Mouse (Mus musculus) CH12.LX (cell line): ENCODE results near the gene Map3k12. TPM values are rescaled to one million over a fixed set of nuclear protein-coding genes. Genes with fewer than 3 reads are reported as not detected.

Experiments used
- DNase-seq: peaks from one replicate; pipeline ENCODE4 v3.0.0-alpha.2; 2013; ENCODE audit errors: extremely low read depth
- H3K27ac ChIP-seq: 2 replicates; pipeline ENCODE4 v1.5.1; 2012; ENCODE audit warnings: low read depth, mild to moderate bottlenecking, control low read depth, moderate library complexity; ENCODE audit not compliant: insufficient read depth
- H3K27me3 ChIP-seq: replicated peaks from 2 replicates; pipeline ENCODE3; 2012; ENCODE audit warnings: inconsistent platforms
- H3K36me3 ChIP-seq, 2 experiments: replicated peaks in 1 of 2; 2 replicates each; pipeline versions ENCODE3 to v1.6.1; 2012; ENCODE audit warnings: inconsistent platforms in 1 of 2, low read length in 1 of 2, mild to moderate bottlenecking in 1 of 2, mixed read lengths in 1 of 2, moderate library complexity in 1 of 2; ENCODE audit not compliant: control insufficient read depth in 1 of 2, insufficient read depth in 1 of 2
- H3K4me1 ChIP-seq, 2 experiments: 2 replicates each; pipeline ENCODE4 v1.6.1; 2012; ENCODE audit warnings: inconsistent platforms in 1 of 2, moderate library complexity in 1 of 2; ENCODE audit not compliant: insufficient read depth in 2 of 2, control insufficient read depth in 1 of 2
- H3K4me2 ChIP-seq: 2 replicates; pipeline ENCODE4 v1.6.1; 2012; ENCODE audit warnings: low read depth, mild to moderate bottlenecking, control low read depth; ENCODE audit not compliant: poor library complexity, insufficient read depth, severe bottlenecking
- H3K4me3 ChIP-seq, 3 experiments: fragments of 150-350 bp in 1 of 3; sonication (generic) in 1 of 3; replicated peaks in 1 of 3; 2 replicates each; pipeline versions ENCODE3 to v1.5.1; 2011 to 2012; ENCODE audit warnings: low read depth in 2 of 3, low read length in 2 of 3, mild to moderate bottlenecking in 2 of 3, moderate library complexity in 2 of 3, control low read depth in 1 of 3, improper control_type of control experiment in 1 of 3, inconsistent platforms in 1 of 3, mixed read lengths in 1 of 3; ENCODE audit not compliant: poor library complexity in 1 of 3
- H3K79me2 ChIP-seq: replicated peaks from 2 replicates; pipeline ENCODE4 v1.6.1; 2012; ENCODE audit warnings: mild to moderate bottlenecking, moderate library complexity; ENCODE audit not compliant: control insufficient read depth, poor library complexity, insufficient read depth, severe bottlenecking; ENCODE audit errors: extremely low read depth
- H3K9ac ChIP-seq: 2 replicates; pipeline ENCODE4 v1.6.1; 2012; ENCODE audit warnings: low read depth, mild to moderate bottlenecking, control low read depth, moderate library complexity; ENCODE audit not compliant: insufficient read depth
- H3K9me3 ChIP-seq: replicated peaks from 2 replicates; pipeline ENCODE3; 2012; ENCODE audit warnings: low read length, inconsistent platforms, mixed read lengths
- BHLHE40 ChIP-seq: IDR thresholded peaks from 2 replicates; pipeline ENCODE4 v1.6.1; 2011; ENCODE audit warnings: mild to moderate bottlenecking, low read depth, low read length, improper control_type of control experiment
- CHD2 ChIP-seq: IDR thresholded peaks from 2 replicates; pipeline ENCODE4 v1.6.1; 2011; ENCODE audit warnings: low read length, improper control_type of control experiment
- CTCF ChIP-seq, 2 experiments: IDR thresholded peaks in 1 of 2; conservative IDR thresholded peaks in 1 of 2; 2 replicates each; pipeline ENCODE4 v1.5.1; 2011 to 2012; ENCODE audit warnings: low read depth in 2 of 2, low read length in 2 of 2, improper control_type of control experiment in 1 of 2, inconsistent platforms in 1 of 2, mild to moderate bottlenecking in 1 of 2, moderate library complexity in 1 of 2
- ELF1 ChIP-seq: IDR thresholded peaks from 2 replicates; pipeline ENCODE4 v1.6.1; 2014; ENCODE audit warnings: low read depth, mild to moderate bottlenecking, inconsistent platforms, low read length, improper control_type of control experiment
- EP300 ChIP-seq: IDR thresholded peaks from 2 replicates; pipeline ENCODE4 v1.6.1; 2011; ENCODE audit warnings: low read length, improper control_type of control experiment
- ETS1 ChIP-seq: conservative IDR thresholded peaks from 2 replicates; pipeline ENCODE4 v1.6.1; 2012; ENCODE audit warnings: low read depth, mild to moderate bottlenecking, inconsistent platforms, low read length, improper control_type of control experiment, moderate library complexity
- GABPA ChIP-seq: IDR thresholded peaks from 2 replicates; pipeline ENCODE4 v1.6.1; 2012; ENCODE audit warnings: low read depth, low read length, improper control_type of control experiment, inconsistent platforms; ENCODE audit not compliant: insufficient replicate concordance
- HCFC1 ChIP-seq: IDR thresholded peaks from 2 replicates; pipeline ENCODE4 v1.6.1; 2012; ENCODE audit warnings: low read depth, mild to moderate bottlenecking, inconsistent platforms, low read length, improper control_type of control experiment
- IRF4 ChIP-seq: IDR thresholded peaks from 2 replicates; pipeline ENCODE4 v1.6.1; 2014; ENCODE audit warnings: low read depth, mild to moderate bottlenecking, inconsistent platforms, low read length, improper control_type of control experiment
- KAT2A ChIP-seq: IDR thresholded peaks from 2 replicates; pipeline ENCODE4 v1.6.1; 2012; ENCODE audit warnings: low read length, improper control_type of control experiment, inconsistent platforms; ENCODE audit not compliant: insufficient replicate concordance
- MAX ChIP-seq: IDR thresholded peaks from 2 replicates; pipeline ENCODE4 v1.6.1; 2011; ENCODE audit warnings: low read length, improper control_type of control experiment
- MAZ ChIP-seq: IDR thresholded peaks from 2 replicates; pipeline ENCODE4 v1.6.1; 2012; ENCODE audit warnings: low read depth, mild to moderate bottlenecking, inconsistent platforms, low read length, improper control_type of control experiment, moderate library complexity
- MEF2A ChIP-seq: IDR thresholded peaks from 2 replicates; pipeline ENCODE4 v1.6.1; 2014; ENCODE audit warnings: low read depth, mild to moderate bottlenecking, inconsistent platforms, low read length, improper control_type of control experiment, borderline replicate concordance
- MXI1 ChIP-seq: IDR thresholded peaks from 2 replicates; pipeline ENCODE4 v1.6.1; 2011; ENCODE audit warnings: mild to moderate bottlenecking, low read depth, low read length, improper control_type of control experiment
- MYC ChIP-seq: IDR thresholded peaks from 2 replicates; pipeline ENCODE4 v1.6.1; 2011; ENCODE audit warnings: low read depth, mild to moderate bottlenecking, improper control_type of control experiment, low read length
- NELFE ChIP-seq: IDR thresholded peaks from 2 replicates; pipeline ENCODE4 v1.6.1; 2011; ENCODE audit warnings: low read depth, low read length, improper control_type of control experiment
- NRF1 ChIP-seq: IDR thresholded peaks from 2 replicates; pipeline ENCODE4 v1.6.1; 2014; ENCODE audit warnings: low read depth, mild to moderate bottlenecking, inconsistent platforms, low read length, improper control_type of control experiment, moderate library complexity
- POLR2AphosphoS2 ChIP-seq: IDR thresholded peaks from 2 replicates; pipeline ENCODE4 v1.6.1; 2011; ENCODE audit warnings: low read depth, low read length, improper control_type of control experiment
- SIN3A ChIP-seq: IDR thresholded peaks from 2 replicates; pipeline ENCODE4 v1.6.1; 2012; ENCODE audit warnings: low read length, improper control_type of control experiment, inconsistent platforms
- SMC3 ChIP-seq: IDR thresholded peaks from 2 replicates; pipeline ENCODE4 v1.6.1; 2011; ENCODE audit warnings: low read depth, low read length, improper control_type of control experiment
- UBTF ChIP-seq: IDR thresholded peaks from 2 replicates; pipeline ENCODE4 v1.6.1; 2012; ENCODE audit warnings: low read depth, mild to moderate bottlenecking, inconsistent platforms, low read length, improper control_type of control experiment, moderate library complexity
- USF1 ChIP-seq: IDR thresholded peaks from 2 replicates; pipeline ENCODE4 v1.6.1; 2014; ENCODE audit warnings: low read depth, mild to moderate bottlenecking, inconsistent platforms, low read length, improper control_type of control experiment
- ZKSCAN1 ChIP-seq: IDR thresholded peaks from 2 replicates; pipeline ENCODE4 v1.6.1; 2012; ENCODE audit warnings: low read depth, inconsistent platforms, low read length, improper control_type of control experiment, borderline replicate concordance
- ZMIZ1 ChIP-seq: IDR thresholded peaks from 2 replicates; pipeline ENCODE4 v1.6.1; 2012; ENCODE audit warnings: low read depth, mild to moderate bottlenecking, inconsistent platforms, low read length, improper control_type of control experiment
- ZNF384 ChIP-seq: IDR thresholded peaks from 2 replicates; pipeline ENCODE4 v1.6.1; 2012; ENCODE audit warnings: low read depth, low read length, improper control_type of control experiment, inconsistent platforms
- dilution Hi-C: fragments of 300-500 bp; cut with MboI; formaldehyde crosslinking; loops from 2 replicates; pipeline ENCODE4 v1.14.3; 2020; ENCODE audit warnings: low sequenced_read_pairs; ENCODE audit not compliant: extremely low pct_unique_long_range_greater_than_20kb, extremely low pct_ligation_motif_present
- in situ Hi-C: fragments of 300-500 bp; cut with MboI; formaldehyde crosslinking; loops from 3 replicates; pipeline ENCODE4 v1.14.3; 2019; ENCODE audit warnings: low sequenced_read_pairs, low pct_ligation_motif_present, low pct_unique_long_range_greater_than_20kb, mixed read lengths
- polyA plus RNA-seq: library from polyadenylated mRNA; unstranded; fragments of >175 nt; gene quantifications from 2 replicates; pipeline ENCODE4 v1.2.1, GENCODE M21; 2012; ENCODE audit warnings: low read depth; ENCODE audit not compliant: insufficient read length
- total RNA-seq, 2 experiments: library from RNA; depleted of rRNA; stranded (reverse); fragments of 300-350 nt in 1 of 2; fragments of >200 nt in 1 of 2; gene quantifications; 2 replicates each; pipeline ENCODE4 v1.2.3; 2012 to 2014

The Map3k12 gene
- total and polyA plus RNA-seq, 3 experiments: 1.5 to 3.0 (median 2.3) TPM

DNA sequence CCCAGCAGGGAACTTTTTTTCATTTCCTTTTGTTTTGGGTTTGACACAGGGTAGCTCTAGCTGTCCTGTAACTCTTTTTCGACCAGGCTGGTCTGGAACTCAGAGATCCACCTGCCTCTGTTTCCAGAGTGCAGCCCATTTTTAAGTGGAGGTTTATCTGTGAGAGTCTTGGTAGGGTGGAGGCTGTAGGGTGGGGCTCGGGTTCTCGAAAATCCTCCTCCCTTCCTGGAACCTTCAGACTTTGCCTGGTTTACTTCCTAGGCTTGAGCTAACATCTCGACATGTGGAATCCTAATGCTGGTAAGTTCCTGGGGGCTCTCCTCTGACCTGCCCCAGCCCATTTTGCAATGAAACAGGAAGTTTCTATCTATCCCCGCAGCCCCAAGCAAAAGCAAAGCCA is 57.0 kb downstream of the Map3k12 start:
- Histone ChIP-seq H3K9me3 (no peaks in the 10 kb centered on the region), H3K27me3 (no peaks in the 10 kb centered on the region), H3K4me3 (peak overlapping the region; percentile 64 to 85 (median 83)), H3K4me1 (peaks cover 0 to 30% of the 10 kb centered on the region in 2 experiments; a peak in 3 of 4 replicates), H3K79me2 (peaks cover 28% of the 10 kb centered on the region), H3K36me3 (peaks cover 17 to 26% of the 10 kb centered on the region in 2 experiments), H3K4me2 (peak overlapping the region; percentile 90), H3K9ac (peak overlapping the region; percentile 66), H3K27ac (no peak overlapping the region)
- DNase-seq: no peak
- TF ChIP-seq ZKSCAN1 (no peak), SIN3A (peak; percentile 15; the same call in 1 of the 2 replicates)
- in situ Hi-C loops (no loop called here), dilution Hi-C loops (no loop called here)

DNA sequence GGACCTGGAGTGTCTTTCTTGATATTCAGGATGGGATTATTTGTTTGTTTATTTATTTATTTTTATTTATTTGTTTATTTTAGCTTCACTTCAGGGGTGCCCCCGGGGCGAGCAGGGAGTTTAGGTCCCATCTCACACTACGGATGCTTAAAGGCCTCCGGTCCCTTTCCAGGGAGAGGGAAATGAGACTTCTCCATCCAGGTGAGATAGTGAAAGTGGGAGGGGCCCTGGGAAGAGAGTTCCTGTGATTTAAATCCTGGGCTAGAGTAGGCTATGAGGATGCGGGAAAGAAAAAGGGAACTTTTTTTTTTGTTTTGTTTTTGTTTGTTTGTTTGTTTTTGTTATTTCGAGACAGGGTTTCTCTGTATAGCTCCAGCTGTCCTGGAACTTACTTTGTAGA is 57.5 kb downstream of the Map3k12 start:
- peak overlapping the region; percentile 90 for H3K4me2 ChIP-seq
- H3K27me3 ChIP-seq: peaks cover under 1% of the 10 kb centered on the region
- peak overlapping the region; percentile 64 to 85 (median 83) for H3K4me3 ChIP-seq
- H3K9ac ChIP-seq: peak overlapping the region; percentile 66
- H3K27ac ChIP-seq: no peak overlapping the region
- peaks cover 0 to 30% of the 10 kb centered on the region in 2 experiments; a peak in 3 of 4 replicates for H3K4me1 ChIP-seq
- dilution Hi-C loops (no loop called here), in situ Hi-C loops (no loop called here)
- H3K9me3 ChIP-seq: no peaks in the 10 kb centered on the region
- H3K36me3 ChIP-seq: peaks cover 17 to 23% of the 10 kb centered on the region in 2 experiments
- peaks cover 28% of the 10 kb centered on the region for H3K79me2 ChIP-seq
- no peak for DNase-seq
- TF ChIP-seq NRF1 (no peak), MAX (no peak), ZNF384 (no peak)

DNA sequence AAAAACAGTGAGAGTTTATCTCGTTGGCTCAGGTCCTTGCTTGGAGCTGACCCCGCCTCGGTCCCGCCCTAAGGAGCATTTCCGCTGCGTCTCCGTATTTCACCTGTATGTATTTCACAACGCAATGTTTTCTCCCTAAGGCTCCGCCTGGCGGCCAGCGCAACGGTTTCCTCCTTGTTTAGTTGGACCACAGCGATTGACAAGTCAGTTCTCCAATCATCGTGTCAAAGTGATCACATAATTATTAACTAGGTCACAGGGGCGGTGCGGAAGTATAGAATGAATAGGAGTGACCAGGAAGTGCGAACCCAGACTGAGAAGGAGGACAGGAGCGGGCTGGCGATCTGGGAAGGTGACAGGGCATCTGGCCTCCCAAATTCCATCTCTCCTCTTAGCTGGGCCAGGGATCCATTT is 58.0 kb downstream of the Map3k12 start, which contains the start of gene Prr13:
Gene Prr13, plus strand, starts transcription at position 125 of the 414 bp plus-strand sequence.
- Histone ChIP-seq H3K79me2 (peaks cover 28% of the 10 kb centered on the region), H3K9me3 (no peaks in the 10 kb centered on the region), H3K27me3 (peaks cover 5% of the 10 kb centered on the region), H3K4me1 (peaks cover 0 to 30% of the 10 kb centered on the region in 2 experiments; a peak in 3 of 4 replicates), H3K36me3 (peaks cover 17 to 20% of the 10 kb centered on the region in 2 experiments), H3K9ac (peak within 1 kb of the TSS; percentile 66), H3K4me2 (peak within 1 kb of the TSS; percentile 90), H3K4me3 (peak within 1 kb of the TSS; percentile 64 to 85 (median 83)), H3K27ac (no peak within 1 kb of the TSS)
- in situ Hi-C loops (no loop called here), dilution Hi-C loops (no loop called here)
- DNase-seq: peak; percentile 100
- TF ChIP-seq BHLHE40 (no peak), USF1 (no peak), ZMIZ1 (peak; percentile 94), IRF4 (peak; percentile 59), CHD2 (peak; percentile 77), MAZ (no peak), MYC (peak; percentile 75; the same call in 1 of the 2 replicates), MEF2A (peak; percentile 64; the same call in 1 of the 2 replicates), ZNF384 (no peak), HCFC1 (peak; percentile 77), UBTF (no peak), NELFE (peak; percentile 92), EP300 (no peak), SMC3 (no peak), NRF1 (0 out of 2 replicates have a peak, but pooled peaks have one; percentile 36), MAX (no peak), ELF1 (peak; percentile 99), KAT2A (peak; percentile 45; the same call in 1 of the 2 replicates), POLR2AphosphoS2 (peak; percentile 92), ETS1 (0 out of 2 replicates have a peak, but pooled peaks have one; percentile 32), GABPA (no peak), MXI1 (peak; percentile 75; the same call in 1 of the 2 replicates), CTCF (conservative IDR thresholded peaks at IDR 0.05 in 1 of 2, IDR thresholded peaks at IDR 0.05 in 1 of 2; ENCODE audit: low read depth in 2 of 2, low read length in 2 of 2) (peak in 1 of 2 experiments; percentile 69; a peak in 2 of 4 replicates)
